24 mouse cellular contexts compared by ENCODE assay signal in the genomic region with DNA sequence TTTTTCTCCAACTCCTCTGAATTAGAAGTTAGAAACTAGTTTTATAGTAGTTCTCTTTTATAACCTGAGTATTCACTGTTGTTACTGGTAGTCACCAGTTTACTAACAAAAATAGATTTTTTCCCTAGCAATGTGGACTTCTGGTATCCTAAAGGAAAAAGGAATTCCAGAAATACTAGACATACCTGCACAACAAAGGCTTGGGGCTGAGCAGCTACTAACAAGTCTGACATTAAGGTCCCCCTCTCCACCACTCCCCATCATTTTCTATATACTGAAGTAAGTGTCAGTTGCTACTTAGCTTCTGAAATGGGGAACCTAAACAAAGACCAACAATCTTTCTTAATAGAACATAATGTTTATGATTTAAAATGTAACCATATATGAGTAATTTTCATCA.
"Had no signal": no experiment of that assay in that cellular context is flagged by ENCODE, and none has a peak within 500 bp of the region (broad histone marks: within the 10 kb centered on the region; RNA-seq: fewer than 3 reads in every experiment).

No protein-coding gene starts in this region.

- H3K4me3 ChIP-seq: gastrocnemius, adult 2 months; heart, adult 2 months; heart, embryonic 10.5 days; heart, embryonic 12.5 days; hindbrain, embryonic 10.5 days; hindbrain, embryonic 12.5 days; intestine, embryonic 15.5 days; layer of hippocampus, adult 2 months; limb, embryonic 13.5 days; limb, embryonic 15.5 days; liver, embryonic 12.5 days had no signal

- H3K9me3 ChIP-seq: heart, embryonic 10.5 days; heart, embryonic 12.5 days; hindbrain, embryonic 10.5 days; hindbrain, embryonic 12.5 days; intestine, embryonic 15.5 days; limb, embryonic 13.5 days; limb, embryonic 15.5 days; liver, embryonic 12.5 days had no signal

- H3K9ac ChIP-seq: heart, embryonic 12.5 days; hindbrain, embryonic 12.5 days; hindbrain, embryonic 14.5 days; intestine, embryonic 15.5 days; limb, embryonic 13.5 days; limb, embryonic 15.5 days; liver, embryonic 12.5 days; liver, embryonic 14.5 days had no signal

- H3K36me3 ChIP-seq: heart, embryonic 10.5 days; heart, embryonic 12.5 days; hindbrain, embryonic 10.5 days; hindbrain, embryonic 12.5 days; intestine, embryonic 15.5 days; limb, embryonic 13.5 days; limb, embryonic 15.5 days; liver, embryonic 12.5 days had no signal

- DNase-seq: gastrocnemius, adult 2 months; gastrocnemius, postnatal 10 days; gastrocnemius, postnatal 25 days; heart, adult 2 months; heart, postnatal 10 days; heart, postnatal 4 days; kidney, adult 18-20 months; kidney, adult 8-10 months; kidney, postnatal 10 days; kidney, postnatal 25 days; kidney, postnatal 4 days; layer of hippocampus, postnatal 36 days; left cerebral cortex, postnatal 4 days had no signal

- H3K27ac ChIP-seq: gastrocnemius, adult 2 months; heart, adult 2 months; heart, embryonic 10.5 days; hindbrain, embryonic 10.5 days; hindbrain, embryonic 12.5 days; hindbrain, embryonic 14.5 days; intestine, embryonic 15.5 days; layer of hippocampus, adult 2 months; limb, embryonic 13.5 days; limb, embryonic 15.5 days; liver, embryonic 12.5 days; liver, embryonic 14.5 days had no signal
